ENCODE assay signal across 18 mouse cellular contexts in the genomic region with DNA sequence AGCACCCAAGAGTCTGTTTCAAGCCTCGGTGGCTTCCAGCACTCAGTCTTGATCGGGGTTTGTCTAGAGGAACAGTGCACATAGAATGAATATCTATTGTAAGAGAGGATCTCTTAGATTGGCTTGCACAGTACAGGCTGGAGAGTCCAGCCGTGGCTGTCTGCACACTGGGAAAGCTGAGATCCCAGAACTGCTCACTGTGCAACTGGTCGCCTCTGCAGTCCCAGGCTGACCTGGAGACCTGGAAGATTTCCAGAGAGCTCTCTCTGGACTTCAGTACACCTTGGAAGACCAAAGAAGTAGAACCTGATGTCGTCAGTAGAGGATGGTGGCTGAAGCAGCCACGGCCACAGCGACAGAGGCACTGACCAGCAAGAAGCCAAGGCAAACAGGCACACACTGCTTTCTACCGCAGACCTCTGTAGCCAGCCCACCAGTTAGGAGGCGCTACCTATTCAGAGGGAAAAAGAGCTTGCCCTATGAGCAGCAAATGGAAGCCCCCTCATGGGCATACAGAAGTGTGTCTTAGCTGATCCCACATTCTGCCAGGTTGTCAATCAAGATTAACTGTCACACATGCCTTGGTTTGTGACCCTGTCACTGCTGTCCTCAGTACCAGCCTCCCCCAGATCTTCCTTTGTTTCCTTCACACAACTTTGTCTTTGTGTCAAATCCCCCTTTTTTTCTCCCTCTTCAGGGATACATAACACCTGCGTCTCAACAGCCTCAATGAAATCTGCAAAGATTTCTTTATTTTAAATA. TPM values are rescaled to one million over a fixed set of nuclear protein-coding genes. Genes with fewer than 3 reads are reported as not detected.
DNase-seq lines count a peak whose midpoint lies in the region; ATAC-seq and TF ChIP-seq lines count a peak whose summit lies in the region.
"Had no signal": no experiment of that assay in that cellular context is flagged by ENCODE, and none has a peak within 500 bp of the region (broad histone marks: within the 10 kb centered on the region; RNA-seq: fewer than 3 reads in every experiment).

No protein-coding gene starts in this region.

- no peak for TF ChIP-seq CTCF in forebrain, postnatal 0 days (IDR thresholded peaks at IDR 0.05; ENCODE audit: low read depth)
- no peak for TF ChIP-seq CTCF in cerebellum, adult 2 months (IDR thresholded peaks at IDR 0.05; ENCODE audit: borderline replicate concordance, insufficient read depth, low read depth, low read length)

- DNase-seq in forebrain, embryonic 11.5 days (ENCODE audit: low spot score), result no peak
- no peak for DNase-seq in forebrain, postnatal 0 days
- DNase-seq in midbrain, embryonic 14.5 days, result peak; percentile 45
- no peak for DNase-seq in cerebellum, adult 2 months
- no peak for DNase-seq in thymus, postnatal 0 days (ENCODE audit: low spot score)
- DNase-seq: thymus, adult 2 months had no signal

- no peak overlapping the region for H3K4me3 ChIP-seq in forebrain, embryonic 11.5 days (ENCODE audit: low read depth, low read length)
- no peak overlapping the region for H3K4me3 ChIP-seq in forebrain, postnatal 0 days (ENCODE audit: low read depth, low read length)
- H3K4me3 ChIP-seq in forebrain, embryonic 13.5 days, result no peak overlapping the region
- H3K4me3 ChIP-seq in kidney, embryonic 15.5 days (replicated peaks), result no peak overlapping the region
- no peak overlapping the region for H3K4me3 ChIP-seq in midbrain, embryonic 14.5 days (replicated peaks; ENCODE audit: low read depth, low read length)
- H3K4me3 ChIP-seq in intestine, embryonic 16.5 days (ENCODE audit: low read length), result no peak overlapping the region
- no peak overlapping the region for H3K4me3 ChIP-seq in cerebellum, adult 2 months (replicated peaks; ENCODE audit: insufficient read depth, low read depth, low read length)
- H3K4me3 ChIP-seq: erythroblast, embryonic 14.5 days; intestine, embryonic 15.5 days; limb, embryonic 12.5 days; liver, embryonic 15.5 days; myocyte; stomach, embryonic 15.5 days had no signal

- H3K27me3 ChIP-seq in forebrain, embryonic 11.5 days (ENCODE audit: control insufficient read depth, insufficient read depth, low read length), result no peaks in the 10 kb centered on the region; the same call in 1 of the 2 replicates
- no peaks in the 10 kb centered on the region for H3K27me3 ChIP-seq in forebrain, postnatal 0 days (ENCODE audit: insufficient read depth, low read length)
- H3K27me3 ChIP-seq in forebrain, embryonic 13.5 days, result no peaks in the 10 kb centered on the region
- no peaks in the 10 kb centered on the region for H3K27me3 ChIP-seq in kidney, embryonic 15.5 days
- no peaks in the 10 kb centered on the region for H3K27me3 ChIP-seq in midbrain, embryonic 14.5 days (ENCODE audit: control insufficient read depth, insufficient read depth, low read length)
- no peaks in the 10 kb centered on the region for H3K27me3 ChIP-seq in intestine, embryonic 16.5 days (replicated peaks; ENCODE audit: control insufficient read depth, insufficient read depth, low read length)
- no peaks in the 10 kb centered on the region for H3K27me3 ChIP-seq in cerebellum, adult 2 months (ENCODE audit: control insufficient read depth, insufficient read depth, low read length)
- H3K27me3 ChIP-seq: intestine, embryonic 15.5 days; limb, embryonic 12.5 days; liver, embryonic 15.5 days; stomach, embryonic 15.5 days had no signal

- 0 out of 2 replicates have a peak, but pooled peaks have one; percentile 39 for ATAC-seq in forebrain, embryonic 11.5 days (replicated peaks; ENCODE audit: low FRiP score)
- ATAC-seq in forebrain, postnatal 0 days, result no peak
- peak; percentile 50; the same call in 1 of the 2 replicates for ATAC-seq in forebrain, embryonic 13.5 days
- ATAC-seq in kidney, embryonic 15.5 days (replicated peaks; ENCODE audit: low FRiP score), result no peak
- ATAC-seq in midbrain, embryonic 14.5 days (ENCODE audit: low FRiP score, low TSS enrichment), result peak; percentile 58; the same call in 1 of the 2 replicates
- no peak for ATAC-seq in intestine, embryonic 16.5 days

- H3K27ac ChIP-seq in forebrain, embryonic 11.5 days (ENCODE audit: low read depth, low read length), result no peak overlapping the region
- H3K27ac ChIP-seq in forebrain, postnatal 0 days (ENCODE audit: low read depth, low read length), result no peak overlapping the region
- H3K27ac ChIP-seq in forebrain, embryonic 13.5 days, result peak overlapping the region; percentile 35; the same call in 1 of the 2 replicates
- H3K27ac ChIP-seq in kidney, embryonic 15.5 days, result peak overlapping the region; percentile 78; the same call in 1 of the 2 replicates
- no peak overlapping the region for H3K27ac ChIP-seq in midbrain, embryonic 14.5 days (replicated peaks; ENCODE audit: low read depth, low read length)
- H3K27ac ChIP-seq in intestine, embryonic 16.5 days (ENCODE audit: low read length), result no peak overlapping the region
- H3K27ac ChIP-seq in cerebellum, adult 2 months (ENCODE audit: insufficient read depth, low read length), result no peak overlapping the region
- H3K27ac ChIP-seq: hindbrain, embryonic 14.5 days; intestine, embryonic 15.5 days; left cerebral cortex, adult 2 months; limb, embryonic 12.5 days; liver, embryonic 15.5 days had no signal

- no peaks in the 10 kb centered on the region for H3K36me3 ChIP-seq in forebrain, embryonic 11.5 days (ENCODE audit: control insufficient read depth, insufficient read depth, low read length)
- H3K36me3 ChIP-seq in forebrain, postnatal 0 days (ENCODE audit: insufficient read depth), result no peaks in the 10 kb centered on the region
- H3K36me3 ChIP-seq in forebrain, embryonic 13.5 days (ENCODE audit: poor library complexity, severe bottlenecking), result no peaks in the 10 kb centered on the region
- H3K36me3 ChIP-seq in kidney, embryonic 15.5 days, result no peaks in the 10 kb centered on the region
- no peaks in the 10 kb centered on the region for H3K36me3 ChIP-seq in midbrain, embryonic 14.5 days (ENCODE audit: control insufficient read depth, insufficient read depth, low read length)
- no peaks in the 10 kb centered on the region for H3K36me3 ChIP-seq in intestine, embryonic 16.5 days (ENCODE audit: control insufficient read depth, insufficient read depth, low read length)
- H3K36me3 ChIP-seq: intestine, embryonic 15.5 days; limb, embryonic 12.5 days; stomach, embryonic 15.5 days had no signal

- no peak overlapping the region for H3K9ac ChIP-seq in forebrain, embryonic 11.5 days (ENCODE audit: low read length)
- H3K9ac ChIP-seq in forebrain, postnatal 0 days, result no peak overlapping the region
- H3K9ac ChIP-seq in forebrain, embryonic 13.5 days, result no peak overlapping the region
- H3K9ac ChIP-seq in kidney, embryonic 15.5 days, result no peak overlapping the region
- no peak overlapping the region for H3K9ac ChIP-seq in midbrain, embryonic 14.5 days (replicated peaks; ENCODE audit: low read length)
- H3K9ac ChIP-seq in intestine, embryonic 16.5 days (ENCODE audit: low read depth, low read length), result no peak overlapping the region
- H3K9ac ChIP-seq: hindbrain, embryonic 14.5 days; intestine, embryonic 15.5 days; limb, embryonic 12.5 days; liver, embryonic 15.5 days; stomach, embryonic 15.5 days had no signal

- peaks cover 3% of the 10 kb centered on the region; the same call in 1 of the 2 replicates for H3K4me1 ChIP-seq in forebrain, embryonic 11.5 days (replicated peaks; ENCODE audit: control insufficient read depth, insufficient read depth, low read length)
- H3K4me1 ChIP-seq in forebrain, postnatal 0 days (ENCODE audit: insufficient read depth), result 0 out of 2 replicates have a peak, but pooled peaks cover 8% of the 10 kb centered on the region
- H3K4me1 ChIP-seq in forebrain, embryonic 13.5 days, result peaks cover 17% of the 10 kb centered on the region
- peaks cover 18% of the 10 kb centered on the region for H3K4me1 ChIP-seq in kidney, embryonic 15.5 days
- H3K4me1 ChIP-seq in midbrain, embryonic 14.5 days (ENCODE audit: control insufficient read depth, insufficient read depth, low read length), result peaks cover 7% of the 10 kb centered on the region; the same call in 1 of the 2 replicates
- H3K4me1 ChIP-seq in intestine, embryonic 16.5 days (ENCODE audit: control insufficient read depth, insufficient read depth, low read length), result peaks cover 4% of the 10 kb centered on the region; the same call in 1 of the 2 replicates
- peaks cover 6% of the 10 kb centered on the region; the same call in 1 of the 2 replicates for H3K4me1 ChIP-seq in cerebellum, adult 2 months (ENCODE audit: control insufficient read depth, insufficient read depth, low read length)
- H3K4me1 ChIP-seq: intestine, embryonic 15.5 days had no signal

- 64% methylated on average over 10 of the region's 10 CpGs for WGBS in forebrain, embryonic 11.5 days
- WGBS in forebrain, postnatal 0 days, result 53% methylated on average over 10 of the region's 10 CpGs
- WGBS in forebrain, embryonic 13.5 days, result 53% methylated on average over 10 of the region's 10 CpGs
- 83% methylated on average over 10 of the region's 10 CpGs for WGBS in kidney, embryonic 15.5 days
- 51% methylated on average over 10 of the region's 10 CpGs for WGBS in midbrain, embryonic 14.5 days
- 91% methylated on average over 10 of the region's 10 CpGs for WGBS in intestine, embryonic 16.5 days
- whole genome bisulfite sequencing in cerebellum, adult 2 months, result 87% methylated on average over 10 of the region's 10 CpGs

- no peaks in the 10 kb centered on the region for H3K9me3 ChIP-seq in forebrain, embryonic 11.5 days (ENCODE audit: control insufficient read depth, low read length)
- no peaks in the 10 kb centered on the region for H3K9me3 ChIP-seq in forebrain, postnatal 0 days (ENCODE audit: low read length)
- H3K9me3 ChIP-seq in forebrain, embryonic 13.5 days (replicated peaks), result no peaks in the 10 kb centered on the region
- no peaks in the 10 kb centered on the region for H3K9me3 ChIP-seq in kidney, embryonic 15.5 days (replicated peaks)
- no peaks in the 10 kb centered on the region for H3K9me3 ChIP-seq in midbrain, embryonic 14.5 days (ENCODE audit: control insufficient read depth, low read length)
- H3K9me3 ChIP-seq in intestine, embryonic 16.5 days (ENCODE audit: control insufficient read depth, low read length), result no peaks in the 10 kb centered on the region
- H3K9me3 ChIP-seq: intestine, embryonic 15.5 days; limb, embryonic 12.5 days; liver, embryonic 15.5 days; stomach, embryonic 15.5 days had no signal

- TF ChIP-seq POLR2A in cerebellum, adult 2 months (IDR thresholded peaks at IDR 0.05; ENCODE audit: borderline replicate concordance, insufficient read depth, low read length), result no peak

- H3K4me2 ChIP-seq in forebrain, embryonic 11.5 days (ENCODE audit: low read depth, low read length, severe bottlenecking), result no peak overlapping the region
- H3K4me2 ChIP-seq in forebrain, postnatal 0 days (ENCODE audit: low read depth), result no peak overlapping the region
- H3K4me2 ChIP-seq in forebrain, embryonic 13.5 days, result no peak overlapping the region
- no peak overlapping the region for H3K4me2 ChIP-seq in kidney, embryonic 15.5 days
- H3K4me2 ChIP-seq in midbrain, embryonic 14.5 days (ENCODE audit: low read length), result no peak overlapping the region
- no peak overlapping the region for H3K4me2 ChIP-seq in intestine, embryonic 16.5 days (ENCODE audit: low read depth, low read length)
- H3K4me2 ChIP-seq: heart, embryonic 11.5 days; hindbrain, embryonic 14.5 days; intestine, embryonic 15.5 days; limb, embryonic 12.5 days; liver, embryonic 15.5 days; stomach, embryonic 15.5 days had no signal

RNA-seq across cellular contexts. Expression of gene Nmnat3, which starts 41.4 kb away (rescaled TPM):
- 3.4 and 3.7 TPM in 2 replicates for polyA plus RNA-seq in forebrain, embryonic 11.5 days (2014; fragmentation: Nextera tagmentation; extraction: Ambion mirVana)
- total RNA-seq in forebrain, postnatal 0 days (2014; rRNA removed), result 2.7 and 4.0 TPM in 2 replicates
- 1.7 and 2.1 TPM in 2 replicates for polyA plus RNA-seq in forebrain, postnatal 0 days (2015; fragmentation: Nextera tagmentation; extraction: Ambion mirVana)
- polyA plus RNA-seq in forebrain, embryonic 13.5 days (2015; fragmentation: Nextera tagmentation; extraction: Ambion mirVana), result 2.0 and 2.3 TPM in 2 replicates
- 10.0 and 10.4 TPM in 2 replicates for polyA plus RNA-seq in kidney, embryonic 15.5 days (2015; fragmentation: Nextera tagmentation; extraction: Ambion mirVana)
- polyA plus RNA-seq in midbrain, embryonic 14.5 days (2014; fragmentation: Nextera tagmentation; extraction: Ambion mirVana), result 0.77 and 0.87 TPM in 2 replicates
- polyA plus RNA-seq in intestine, embryonic 16.5 days (2015; fragmentation: Nextera tagmentation; extraction: Ambion mirVana), result 20.1 and 21.9 TPM in 2 replicates
- 1.7 and 2.3 TPM in 2 replicates for polyA plus RNA-seq in cerebellum, adult 2 months (2012; rRNA removed)
- polyA plus RNA-seq in thymus, postnatal 0 days (2015; fragmentation: Nextera tagmentation; extraction: Ambion mirVana), result 14.0 and 17.1 TPM in 2 replicates

Comparison
In these comparisons a context has a peak if more than half of its experiments do, and no peak if none do; other contexts are left out.
1. ATAC-seq: peak in forebrain, embryonic 11.5 days (single experiment), forebrain, embryonic 13.5 days (single experiment) and midbrain, embryonic 14.5 days (single experiment); none in forebrain, postnatal 0 days (single experiment), kidney, embryonic 15.5 days (single experiment) and intestine, embryonic 16.5 days (single experiment).
2. H3K27ac ChIP-seq: peak in forebrain, embryonic 13.5 days (single experiment) and kidney, embryonic 15.5 days (single experiment); none in forebrain, embryonic 11.5 days (single experiment), forebrain, postnatal 0 days (single experiment), midbrain, embryonic 14.5 days (single experiment), intestine, embryonic 16.5 days (single experiment) and cerebellum, adult 2 months (single experiment).